Mouse (Mus musculus): ENCODE measurements at regions not wholly inside any gene's neighbourhood (a gene's known extent, or its start where the extent isn't known, plus 50 kb on each side); places are given as distances from the start of the nearest gene placed in this dataset.
"Not testable (repeated sequence)": the region's sequence is repeated elsewhere in the genome, so short reads cannot be mapped to it uniquely, and the experiment has no call there.

- Histone ChIP-seq H3K4me2 (ENCODE audit: low read length) (peak overlapping the region; percentile 52), H3K4me3 (ENCODE audit: low read depth, low read length) (peak overlapping the region; percentile 65; the same call in 1 of the 2 replicates)
- not testable (repeated sequence) for H3K27me3 ChIP-seq (replicated peaks; ENCODE audit: control insufficient read depth, insufficient read depth, low read length); H3K9ac ChIP-seq (ENCODE audit: low read length); H3K27ac ChIP-seq (ENCODE audit: low read depth); ATAC-seq (replicated peaks; ENCODE audit: low FRiP score, low TSS enrichment, low read depth); H3K4me1 ChIP-seq (replicated peaks; ENCODE audit: control insufficient read depth, insufficient read depth, low read length); H3K36me3 ChIP-seq (ENCODE audit: control insufficient read depth, insufficient read depth, low read length); DNase-seq (ENCODE audit: low spot score); H3K9me3 ChIP-seq (ENCODE audit: control insufficient read depth, low read length)
Measured at GRCm38 (mm10) chr5:109867221-109867620, 56.0 kb upstream of the Gm15446 start.
